Mouse (Mus musculus) midbrain, embryonic 10.5 days (tissue): Measurements from ENCODE around the gene Tle1. TPM values are rescaled to one million over a fixed set of nuclear protein-coding genes. Genes with fewer than 3 reads are reported as not detected.
A peak's percentile ranks its signal among the peaks of the same experiment; 100 is the strongest.

Experiments used
- DNase-seq: peaks from one replicate; pipeline ENCODE4 v3.0.0-alpha.2; 2017; ENCODE audit warnings: low spot score
- H3K27ac ChIP-seq: fragments of 300-500 bp; sonication (generic); replicated peaks from 2 replicates; pipeline ENCODE4 v1.5.1; 2016; ENCODE audit warnings: mild to moderate bottlenecking
- H3K27me3 ChIP-seq: fragments of 300-500 bp; sonication (generic); 2 replicates; pipeline ENCODE4 v1.6.1; 2016; ENCODE audit warnings: low read depth, mild to moderate bottlenecking; ENCODE audit not compliant: poor library complexity, severe bottlenecking
- H3K36me3 ChIP-seq: fragments of 300-500 bp; sonication (generic); 2 replicates; pipeline ENCODE4 v1.6.1; 2016; ENCODE audit warnings: mild to moderate bottlenecking, moderate library complexity
- H3K4me1 ChIP-seq: fragments of 300-500 bp; sonication (generic); 2 replicates; pipeline ENCODE4 v1.6.1; 2016
- H3K4me3 ChIP-seq: fragments of 300-500 bp; sonication (generic); 2 replicates; pipeline ENCODE4 v1.5.1; 2016; ENCODE audit warnings: mild to moderate bottlenecking, moderate library complexity
- H3K9me3 ChIP-seq: fragments of 300-500 bp; sonication (generic); replicated peaks from 2 replicates; pipeline ENCODE4 v1.6.1; 2016; ENCODE audit warnings: mild to moderate bottlenecking
- WGBS: fragments of 180-500 bp; shearing (Covaris S2); methylation state at CpG from one replicate; pipeline ENCODE4 v1.1.7; 2016; 5-methylcytosine and 5-hydroxymethylcytosine counted together
- polyA plus RNA-seq: library from polyadenylated mRNA; unstranded; fragments of >200 nt; fragmentation: Nextera tagmentation; extraction: Ambion mirVana; gene quantifications from 2 replicates; pipeline ENCODE4 v1.2.1, GENCODE M21; 2016

Gene Tle1
- polyA plus RNA-seq, 1 experiment from 2014 or later, result 27.2 TPM

- H3K27ac ChIP-seq, result no peak overlapping the region
- H3K4me1 ChIP-seq, result peaks cover 47% of the 10 kb centered on the region
- peak overlapping the region; percentile 81; the same call in 1 of the 2 replicates for H3K4me3 ChIP-seq
- no peaks in the 10 kb centered on the region for H3K9me3 ChIP-seq
- H3K36me3 ChIP-seq, result peaks cover 40% of the 10 kb centered on the region
- H3K27me3 ChIP-seq, result peaks cover 42% of the 10 kb centered on the region
- WGBS, result 74% methylated on average over 6 of the region's 6 CpGs
- DNase-seq, result no peak
Observed at GRCm38 (mm10) chr4:72195116-72195835, 5.4 kb downstream of the Tle1 start.

GRCm38 (mm10) chr4:72193276-72193675, 7.4 kb downstream of the Tle1 start:
- H3K4me1 ChIP-seq, result peaks cover 45% of the 10 kb centered on the region
- 92% methylated on average over 1 of the region's 1 CpGs for WGBS

GRCm38 (mm10) chr4:72184476-72184875, 16.2 kb downstream of the Tle1 start:
- Histone ChIP-seq H3K4me3 (no peak overlapping the region), H3K36me3 (peaks cover 50% of the 10 kb centered on the region), H3K27me3 (peaks cover 27% of the 10 kb centered on the region; the same call in 1 of the 2 replicates), H3K27ac (no peak overlapping the region), H3K4me1 (peaks cover 18% of the 10 kb centered on the region), H3K9me3 (no peaks in the 10 kb centered on the region)
- no peak for DNase-seq
- 82% methylated on average over 5 of the region's 5 CpGs for WGBS

More at GRCm38 (mm10) chr4:72193276-72193675, 7.4 kb downstream of the Tle1 start:
- peaks cover 58% of the 10 kb centered on the region for H3K36me3 ChIP-seq
- no peaks in the 10 kb centered on the region for H3K9me3 ChIP-seq
- no peak for DNase-seq
- H3K4me3 ChIP-seq, result no peak overlapping the region
- H3K27me3 ChIP-seq, result peaks cover 42% of the 10 kb centered on the region
- no peak overlapping the region for H3K27ac ChIP-seq

DNA sequence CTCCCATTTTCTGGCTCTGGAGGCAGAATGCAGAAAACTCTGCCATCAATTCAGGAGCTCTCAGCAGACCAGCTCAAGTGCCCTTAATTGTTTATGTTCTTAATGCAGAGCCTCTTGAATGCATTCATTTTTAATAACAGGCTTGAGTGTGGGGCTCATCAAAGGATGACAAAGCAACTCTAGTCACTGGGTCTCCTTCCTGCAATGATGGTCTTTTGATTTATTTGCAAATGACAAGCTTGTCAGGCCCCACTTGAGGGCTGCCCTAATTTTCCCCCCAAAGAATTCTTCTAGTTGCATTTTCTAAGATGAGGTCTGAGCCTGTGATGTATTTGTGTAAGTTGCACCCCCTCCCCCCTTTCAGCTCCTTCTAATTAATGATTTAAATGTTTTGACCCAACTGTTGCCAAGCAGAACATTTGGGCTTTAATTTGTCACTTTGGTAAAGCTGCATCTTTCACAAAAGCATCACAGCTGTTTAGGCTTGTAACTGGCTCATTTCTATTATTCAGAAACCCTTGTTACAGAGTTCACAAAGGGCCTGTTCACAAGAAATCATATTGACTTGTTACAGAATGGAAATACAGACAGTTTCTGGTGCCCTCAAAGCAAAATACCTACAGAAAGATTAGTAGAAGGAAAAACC, 18.3 kb downstream of the Tle1 start:
- Histone ChIP-seq H3K27me3 (peaks cover 27% of the 10 kb centered on the region; the same call in 1 of the 2 replicates), H3K36me3 (peaks cover 49% of the 10 kb centered on the region), H3K9me3 (no peaks in the 10 kb centered on the region), H3K4me3 (no peak overlapping the region), H3K27ac (no peak overlapping the region), H3K4me1 (peaks cover 18% of the 10 kb centered on the region)
- DNase-seq, result no peak

DNA sequence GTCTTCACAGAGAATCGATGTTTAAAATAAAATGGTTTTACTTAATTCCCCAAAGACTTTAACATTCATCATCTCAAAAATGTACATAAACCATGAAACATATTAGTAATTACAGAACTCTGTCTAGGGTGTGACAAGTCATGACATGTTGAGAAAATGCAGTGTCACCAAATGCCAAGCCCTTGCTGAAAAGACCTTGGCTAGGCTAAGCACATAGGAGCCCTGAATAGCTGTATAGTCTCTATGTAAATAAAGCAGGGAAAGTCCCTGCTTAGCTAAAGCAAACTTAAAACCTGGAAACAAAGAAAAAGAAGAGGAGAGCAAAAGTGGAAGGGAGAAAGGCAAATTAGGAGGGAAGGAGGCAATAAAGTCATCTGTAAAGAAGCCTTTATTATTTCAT, 24.8 kb downstream of the Tle1 start:
- Histone ChIP-seq H3K9me3 (no peaks in the 10 kb centered on the region; the same call in 1 of the 2 replicates), H3K36me3 (peaks cover 50% of the 10 kb centered on the region), H3K27ac (no peak overlapping the region), H3K27me3 (peaks cover 62% of the 10 kb centered on the region), H3K4me1 (peaks cover 3% of the 10 kb centered on the region; the same call in 1 of the 2 replicates), H3K4me3 (no peak overlapping the region)
- no peak for DNase-seq
- WGBS, result 95% methylated on average over 1 of the region's 1 CpGs

DNA sequence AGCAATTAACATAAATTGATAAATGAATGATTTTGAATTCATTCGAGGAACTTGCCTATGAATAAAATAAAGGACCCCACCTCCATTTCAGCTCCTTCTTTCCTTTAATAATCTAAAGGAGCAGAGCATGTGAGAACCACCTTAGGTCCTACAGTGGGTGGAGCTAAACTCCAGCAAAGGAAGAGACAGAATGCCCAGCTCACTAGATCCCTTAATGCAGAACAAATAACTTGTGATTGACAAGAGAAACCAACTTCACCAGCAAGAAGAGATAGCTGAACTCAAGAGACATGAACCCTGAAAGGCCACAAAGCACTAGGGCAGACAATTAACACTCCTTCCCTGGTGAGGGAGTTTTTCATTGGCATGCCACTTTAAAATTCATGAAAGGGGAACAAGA, 32.5 kb downstream of the Tle1 start:
- 0 out of 2 replicates have a peak, but pooled peaks cover 2% of the 10 kb centered on the region for H3K9me3 ChIP-seq
- peaks cover 69% of the 10 kb centered on the region for H3K27me3 ChIP-seq
- H3K27ac ChIP-seq, result no peak overlapping the region; the same call in 1 of the 2 replicates
- H3K4me1 ChIP-seq, result peaks cover 45% of the 10 kb centered on the region
- WGBS, result 11% methylated on average over 1 of the region's 1 CpGs
- DNase-seq, result peak; percentile 49
- H3K4me3 ChIP-seq, result no peak overlapping the region
- H3K36me3 ChIP-seq, result peaks cover 27% of the 10 kb centered on the region

DNA sequence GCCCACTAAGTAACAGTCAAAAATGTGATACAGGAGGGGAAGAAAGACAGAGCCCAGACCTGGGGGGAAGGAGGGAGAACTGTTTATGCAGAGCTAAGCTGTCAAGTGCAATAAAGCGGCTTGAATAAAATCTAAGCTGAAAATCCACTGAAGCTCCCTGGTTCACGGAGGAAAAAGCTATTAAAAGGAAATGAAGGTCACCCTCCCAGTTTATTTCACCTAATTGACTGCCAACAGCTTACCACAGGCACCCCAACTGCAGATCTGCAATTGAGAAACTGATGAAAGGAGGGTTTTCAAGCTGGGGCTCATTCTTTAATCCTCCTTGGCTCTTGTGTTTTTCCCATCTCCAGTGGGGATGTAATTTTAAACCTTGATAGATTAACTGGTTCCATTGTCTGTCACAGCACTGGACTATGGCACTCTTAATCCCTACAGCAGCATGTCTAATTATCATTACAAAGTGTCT, 32.9 kb downstream of the Tle1 start:
- Histone ChIP-seq H3K27me3 (peaks cover 69% of the 10 kb centered on the region), H3K9me3 (0 out of 2 replicates have a peak, but pooled peaks cover 2% of the 10 kb centered on the region), H3K4me1 (peaks cover 45% of the 10 kb centered on the region), H3K4me3 (no peak overlapping the region), H3K36me3 (peaks cover 31% of the 10 kb centered on the region), H3K27ac (peak overlapping the region; percentile 49; the same call in 1 of the 2 replicates)
- DNase-seq, result peak; percentile 59
- WGBS, result 9% methylated on average over 2 of the region's 2 CpGs

DNA sequence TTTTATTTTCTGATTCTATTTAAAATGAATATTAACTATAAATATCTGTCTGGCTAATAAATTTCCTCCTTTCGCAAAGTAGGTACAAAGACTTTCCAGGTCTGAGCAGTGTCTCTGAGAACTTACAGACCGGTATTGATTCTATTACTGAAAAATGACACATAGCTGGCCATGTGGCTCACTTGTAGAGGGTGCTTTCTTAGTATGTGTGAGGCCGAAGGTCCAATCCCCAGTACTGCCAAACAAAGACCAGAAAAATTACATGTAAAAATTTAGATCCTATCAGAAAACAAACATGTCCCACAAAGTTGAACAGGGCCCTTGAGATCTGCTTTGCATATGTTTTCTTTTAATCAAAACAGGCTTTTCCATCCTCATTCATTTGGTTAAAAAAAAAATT, 33.5 kb downstream of the Tle1 start:
- 69% methylated on average over 3 of the region's 3 CpGs for WGBS
- no peak overlapping the region for H3K4me3 ChIP-seq
- H3K36me3 ChIP-seq, result peaks cover 35% of the 10 kb centered on the region
- peak overlapping the region; percentile 49; the same call in 1 of the 2 replicates for H3K27ac ChIP-seq
- 0 out of 2 replicates have a peak, but pooled peaks cover 2% of the 10 kb centered on the region for H3K9me3 ChIP-seq
- peaks cover 46% of the 10 kb centered on the region for H3K4me1 ChIP-seq
- DNase-seq, result no peak
- H3K27me3 ChIP-seq, result peaks cover 69% of the 10 kb centered on the region

GRCm38 (mm10) chr4:72166561-72166960, 34.2 kb downstream of the Tle1 start:
- Histone ChIP-seq H3K27me3 (peaks cover 69% of the 10 kb centered on the region), H3K36me3 (peaks cover 35% of the 10 kb centered on the region), H3K4me1 (peaks cover 52% of the 10 kb centered on the region), H3K4me3 (no peak overlapping the region), H3K9me3 (0 out of 2 replicates have a peak, but pooled peaks cover 2% of the 10 kb centered on the region), H3K27ac (peak overlapping the region; percentile 33; the same call in 1 of the 2 replicates)
- DNase-seq, result peak; percentile 48
- WGBS, result 51% methylated on average over 2 of the region's 2 CpGs

- Histone ChIP-seq H3K36me3 (peaks cover 40% of the 10 kb centered on the region), H3K4me1 (peaks cover 58% of the 10 kb centered on the region), H3K4me3 (no peak overlapping the region), H3K27ac (peak overlapping the region; percentile 23; the same call in 1 of the 2 replicates), H3K27me3 (peaks cover 69% of the 10 kb centered on the region), H3K9me3 (0 out of 2 replicates have a peak, but pooled peaks cover 2% of the 10 kb centered on the region)
- 93% methylated on average over 9 of the region's 9 CpGs for WGBS
- no peak for DNase-seq
Observed at GRCm38 (mm10) chr4:72165765-72166164, 35.0 kb downstream of the Tle1 start.

DNA sequence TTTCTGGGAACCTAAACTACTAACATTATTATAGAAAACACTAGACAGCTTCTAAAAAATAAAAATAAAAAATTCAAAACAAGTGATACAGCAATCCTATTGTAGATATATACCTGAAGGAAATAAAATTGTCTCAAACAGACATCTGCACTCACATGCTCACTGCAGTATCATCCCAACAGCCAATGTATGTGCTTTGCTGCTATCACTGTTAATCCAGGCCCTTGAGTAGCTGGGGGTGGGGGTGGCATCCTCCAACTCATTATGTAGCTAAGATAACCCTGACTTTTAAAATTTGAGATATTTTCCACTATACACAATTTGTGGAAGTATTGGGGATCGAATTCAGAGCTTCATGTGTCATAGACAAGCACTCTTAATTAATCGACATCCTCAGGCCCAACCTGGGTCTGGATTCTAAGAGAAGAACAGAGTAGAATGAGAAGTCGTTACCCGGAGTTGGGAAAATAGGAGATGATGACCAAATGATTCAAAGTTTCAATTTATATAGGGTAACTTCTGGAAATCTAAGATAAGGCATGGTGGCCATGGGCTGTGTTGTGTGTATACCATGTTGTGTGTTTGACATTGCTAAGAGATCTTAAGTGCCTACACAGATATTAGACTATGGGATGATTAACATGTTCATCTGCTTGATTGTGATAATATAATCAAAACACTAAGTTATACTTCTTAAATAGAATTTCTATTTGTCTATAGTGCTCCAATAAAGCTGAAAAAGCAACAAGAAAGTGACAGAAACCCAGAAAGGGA, 38.1 kb downstream of the Tle1 start:
- Histone ChIP-seq H3K4me1 (peaks cover 54% of the 10 kb centered on the region), H3K27ac (no peak overlapping the region), H3K27me3 (peaks cover 87% of the 10 kb centered on the region), H3K4me3 (no peak overlapping the region), H3K9me3 (0 out of 2 replicates have a peak, but pooled peaks cover 2% of the 10 kb centered on the region), H3K36me3 (peaks cover 49% of the 10 kb centered on the region)
- no peak for DNase-seq
- WGBS, result 98% methylated on average over 4 of the region's 4 CpGs

GRCm38 (mm10) chr4:72160102-72160511, 40.6 kb downstream of the Tle1 start:
- Histone ChIP-seq H3K27me3 (peaks cover 98% of the 10 kb centered on the region), H3K36me3 (peaks cover 58% of the 10 kb centered on the region), H3K27ac (no peak overlapping the region), H3K4me1 (peaks cover 33% of the 10 kb centered on the region), H3K4me3 (no peak overlapping the region), H3K9me3 (no peaks in the 10 kb centered on the region)
- WGBS, result 24% methylated on average over 14 of the region's 14 CpGs
- peak; percentile 55 for DNase-seq
